Mouse (Mus musculus): ENCODE measurements around the gene Snx22. TPM values are rescaled to one million over a fixed set of nuclear protein-coding genes. Genes with fewer than 3 reads are reported as not detected.

Snx22 gene
- polyA plus RNA-seq, 1 experiment from 2014 or later: 1.4 TPM

DNA sequence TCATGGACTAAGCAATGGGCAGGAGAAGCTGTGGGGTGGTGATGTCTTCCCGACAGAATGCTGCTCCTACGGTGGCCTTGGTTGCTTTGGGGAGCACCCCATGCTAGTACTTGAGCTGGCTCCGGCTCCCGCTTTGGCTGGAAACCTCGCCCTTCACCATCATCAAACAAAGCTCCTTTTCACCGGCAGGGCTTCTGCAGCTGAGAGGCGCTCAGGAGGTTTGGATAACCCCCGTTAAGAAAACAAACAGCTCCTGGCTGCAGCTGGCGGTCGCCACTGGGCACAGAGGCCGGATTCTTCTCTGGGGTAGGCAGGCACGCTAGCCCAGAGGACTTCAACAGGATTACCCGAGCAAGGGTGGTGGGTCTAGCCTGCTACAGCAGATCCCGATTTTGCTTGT lies 9.0 kb upstream of the Snx22 start:
- Histone ChIP-seq H3K4me3 (ENCODE audit: low read length) (peak overlapping the region; percentile 0; the same call in 1 of the 2 replicates), H3K27ac (ENCODE audit: low read length) (no peak overlapping the region), H3K4me2 (ENCODE audit: low read depth, low read length) (peak overlapping the region; percentile 33; the same call in 1 of the 2 replicates), H3K4me1 (ENCODE audit: control insufficient read depth, insufficient read depth, low read length) (peaks cover 6% of the 10 kb centered on the region; the same call in 1 of the 2 replicates), H3K36me3 (ENCODE audit: control insufficient read depth, insufficient read depth) (no peaks in the 10 kb centered on the region), H3K27me3 (ENCODE audit: control insufficient read depth, insufficient read depth, low read length) (no peaks in the 10 kb centered on the region), H3K9ac (ENCODE audit: low read length) (no peak overlapping the region), H3K9me3 (replicated peaks; ENCODE audit: control insufficient read depth, low read length) (peaks cover 3% of the 10 kb centered on the region; the same call in 1 of the 2 replicates)
- no peak for ATAC-seq (replicated peaks; ENCODE audit: extremely low read depth, insufficient read depth, low FRiP score)
- 7% methylated on average over 14 of the region's 14 CpGs for WGBS

GRCm38 (mm10) chr9:66078072-66078471 lies 8.6 kb upstream of the Snx22 start:
- Histone ChIP-seq H3K9ac (ENCODE audit: low read length) (no peak overlapping the region), H3K4me2 (ENCODE audit: low read depth, low read length) (peak overlapping the region; percentile 33; the same call in 1 of the 2 replicates), H3K4me3 (ENCODE audit: low read length) (no peak overlapping the region), H3K4me1 (ENCODE audit: control insufficient read depth, insufficient read depth, low read length) (peaks cover 6% of the 10 kb centered on the region; the same call in 1 of the 2 replicates), H3K27ac (ENCODE audit: low read length) (no peak overlapping the region), H3K9me3 (replicated peaks; ENCODE audit: control insufficient read depth, low read length) (peaks cover 3% of the 10 kb centered on the region; the same call in 1 of the 2 replicates), H3K27me3 (ENCODE audit: control insufficient read depth, insufficient read depth, low read length) (no peaks in the 10 kb centered on the region), H3K36me3 (ENCODE audit: control insufficient read depth, insufficient read depth) (no peaks in the 10 kb centered on the region)
- ATAC-seq (replicated peaks; ENCODE audit: extremely low read depth, insufficient read depth, low FRiP score): no peak
- 64% methylated on average over 3 of the region's 3 CpGs for WGBS

DNA sequence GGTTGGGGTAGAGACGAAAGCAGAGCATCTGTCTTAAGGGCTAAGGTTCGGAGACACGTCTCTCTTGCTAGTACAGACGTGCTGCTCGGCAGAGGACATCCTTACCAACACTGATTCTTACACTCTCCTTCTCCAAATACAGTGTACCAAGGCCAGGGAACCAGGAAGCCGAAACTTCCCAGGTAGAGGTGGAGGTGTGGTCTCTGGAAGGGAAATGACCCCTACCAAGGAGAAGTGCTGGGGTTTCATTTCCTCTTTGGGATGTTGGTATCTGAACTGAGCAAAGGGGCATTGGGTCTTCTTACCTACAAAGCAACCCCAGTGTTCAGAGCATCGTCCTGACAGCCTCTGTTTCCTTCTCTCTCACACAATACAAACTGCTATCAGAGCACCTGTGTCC lies 3.2 kb upstream of the Snx22 start:
- no peak overlapping the region for H3K9ac ChIP-seq (ENCODE audit: low read length)
- ATAC-seq (replicated peaks; ENCODE audit: extremely low read depth, insufficient read depth, low FRiP score): no peak
- no peaks in the 10 kb centered on the region for H3K36me3 ChIP-seq (ENCODE audit: control insufficient read depth, insufficient read depth)
- 76% methylated on average over 7 of the region's 7 CpGs for WGBS
- peaks cover 3% of the 10 kb centered on the region; the same call in 1 of the 2 replicates for H3K9me3 ChIP-seq (replicated peaks; ENCODE audit: control insufficient read depth, low read length)
- no peak overlapping the region for H3K4me2 ChIP-seq (ENCODE audit: low read depth, low read length)
- peaks cover 11% of the 10 kb centered on the region for H3K4me1 ChIP-seq (ENCODE audit: control insufficient read depth, insufficient read depth, low read length)
- no peak overlapping the region for H3K27ac ChIP-seq (ENCODE audit: low read length)
- H3K4me3 ChIP-seq (ENCODE audit: low read length): no peak overlapping the region
- H3K27me3 ChIP-seq (ENCODE audit: control insufficient read depth, insufficient read depth, low read length): peaks cover 14% of the 10 kb centered on the region

DNA sequence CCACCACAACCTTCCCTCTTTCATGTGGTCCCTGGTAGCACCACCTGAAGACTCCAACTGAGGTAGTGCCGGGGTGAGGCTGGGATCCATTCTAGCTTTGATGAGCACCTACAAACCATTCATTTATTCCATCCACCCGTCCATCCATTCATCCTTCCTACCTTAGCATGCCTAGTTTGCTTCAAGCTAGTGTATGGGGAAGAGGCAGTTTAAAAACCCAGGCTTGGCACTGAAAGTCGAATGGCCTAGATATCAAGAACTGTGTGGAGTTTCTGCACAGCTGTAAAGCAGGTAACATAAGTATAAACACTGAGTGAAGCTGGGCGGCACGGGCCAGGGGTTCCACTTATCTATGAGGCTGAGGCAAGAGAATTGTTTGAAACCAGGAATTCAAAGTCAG lies 632 bp upstream of the Snx22 start:
- peaks cover 11% of the 10 kb centered on the region for H3K4me1 ChIP-seq (ENCODE audit: control insufficient read depth, insufficient read depth, low read length)
- ATAC-seq (replicated peaks; ENCODE audit: extremely low read depth, insufficient read depth, low FRiP score): no peak
- H3K4me2 ChIP-seq (ENCODE audit: low read depth, low read length): no peak overlapping the region
- H3K27ac ChIP-seq (ENCODE audit: low read length): no peak overlapping the region
- WGBS: 87% methylated on average over 5 of the region's 5 CpGs
- no peak overlapping the region for H3K9ac ChIP-seq (ENCODE audit: low read length)
- no peak overlapping the region for H3K4me3 ChIP-seq (ENCODE audit: low read length)
- H3K27me3 ChIP-seq (ENCODE audit: control insufficient read depth, insufficient read depth, low read length): peaks cover 14% of the 10 kb centered on the region
- peaks cover 18% of the 10 kb centered on the region for H3K36me3 ChIP-seq (ENCODE audit: control insufficient read depth, insufficient read depth)
- peaks cover 3% of the 10 kb centered on the region; the same call in 1 of the 2 replicates for H3K9me3 ChIP-seq (replicated peaks; ENCODE audit: control insufficient read depth, low read length)

DNA sequence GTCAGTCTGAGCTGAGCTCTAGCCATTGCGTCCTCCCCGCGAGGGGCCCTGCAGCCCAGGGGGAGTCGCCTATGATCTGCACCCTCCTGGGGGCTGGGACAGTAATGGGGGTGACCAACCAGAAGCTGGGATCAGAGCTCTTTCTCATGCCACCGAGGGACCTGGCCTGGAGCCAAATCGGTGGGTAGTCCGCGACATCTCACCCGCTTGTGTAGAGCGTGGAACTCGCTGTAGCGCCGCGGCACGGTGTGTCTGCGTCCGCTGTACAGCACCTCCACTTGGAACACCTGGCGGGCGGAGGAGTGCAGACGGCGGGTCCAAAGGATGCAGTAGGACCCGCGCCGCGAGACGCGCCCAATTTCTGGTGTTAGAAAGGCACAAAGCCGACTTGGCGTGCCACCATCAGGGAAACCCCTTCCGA lies 538 bp downstream of the Snx22 start:
- peak overlapping the region; percentile 70 for H3K9ac ChIP-seq (ENCODE audit: low read length)
- no peaks in the 10 kb centered on the region for H3K9me3 ChIP-seq (replicated peaks; ENCODE audit: control insufficient read depth, low read length)
- H3K36me3 ChIP-seq (ENCODE audit: control insufficient read depth, insufficient read depth): peaks cover 25% of the 10 kb centered on the region
- H3K4me3 ChIP-seq (ENCODE audit: low read length): peak overlapping the region; percentile 62
- peak; percentile 7; the same call in 1 of the 2 replicates for ATAC-seq (replicated peaks; ENCODE audit: extremely low read depth, insufficient read depth, low FRiP score)
- H3K4me2 ChIP-seq (ENCODE audit: low read depth, low read length): peak overlapping the region; percentile 99
- H3K27ac ChIP-seq (ENCODE audit: low read length): no peak overlapping the region
- WGBS: 1% methylated on average over 30 of the region's 30 CpGs
- H3K4me1 ChIP-seq (ENCODE audit: control insufficient read depth, insufficient read depth, low read length): peaks cover 11% of the 10 kb centered on the region
- peaks cover 14% of the 10 kb centered on the region for H3K27me3 ChIP-seq (ENCODE audit: control insufficient read depth, insufficient read depth, low read length)

- Histone ChIP-seq H3K4me1 (ENCODE audit: control insufficient read depth, insufficient read depth, low read length) (peaks cover 11% of the 10 kb centered on the region), H3K4me2 (ENCODE audit: low read depth, low read length) (no peak overlapping the region), H3K9me3 (replicated peaks; ENCODE audit: control insufficient read depth, low read length) (no peaks in the 10 kb centered on the region), H3K9ac (ENCODE audit: low read length) (no peak overlapping the region), H3K27me3 (ENCODE audit: control insufficient read depth, insufficient read depth, low read length) (peaks cover 14% of the 10 kb centered on the region), H3K27ac (ENCODE audit: low read length) (no peak overlapping the region), H3K4me3 (ENCODE audit: low read length) (no peak overlapping the region), H3K36me3 (ENCODE audit: control insufficient read depth, insufficient read depth) (peaks cover 33% of the 10 kb centered on the region)
- 63% methylated on average over 4 of the region's 4 CpGs for WGBS
- ATAC-seq (replicated peaks; ENCODE audit: extremely low read depth, insufficient read depth, low FRiP score): no peak
Measured at GRCm38 (mm10) chr9:66068056-66068455, 1.5 kb downstream of the Snx22 start.

GRCm38 (mm10) chr9:66067542-66067941 lies 2.0 kb downstream of the Snx22 start:
- peaks cover 11% of the 10 kb centered on the region for H3K4me1 ChIP-seq (ENCODE audit: control insufficient read depth, insufficient read depth, low read length)
- WGBS: 30% methylated on average over 5 of the region's 5 CpGs
- H3K9me3 ChIP-seq (replicated peaks; ENCODE audit: control insufficient read depth, low read length): no peaks in the 10 kb centered on the region
- no peak for ATAC-seq (replicated peaks; ENCODE audit: extremely low read depth, insufficient read depth, low FRiP score)
- no peak overlapping the region for H3K27ac ChIP-seq (ENCODE audit: low read length)
- H3K4me2 ChIP-seq (ENCODE audit: low read depth, low read length): no peak overlapping the region
- no peak overlapping the region for H3K4me3 ChIP-seq (ENCODE audit: low read length)
- H3K27me3 ChIP-seq (ENCODE audit: control insufficient read depth, insufficient read depth, low read length): peaks cover 14% of the 10 kb centered on the region
- H3K36me3 ChIP-seq (ENCODE audit: control insufficient read depth, insufficient read depth): peaks cover 38% of the 10 kb centered on the region
- H3K9ac ChIP-seq (ENCODE audit: low read length): no peak overlapping the region

GRCm38 (mm10) chr9:66066791-66067190 lies 2.7 kb downstream of the Snx22 start:
- H3K4me2 ChIP-seq (ENCODE audit: low read depth, low read length): no peak overlapping the region
- no peaks in the 10 kb centered on the region for H3K9me3 ChIP-seq (replicated peaks; ENCODE audit: control insufficient read depth, low read length)
- H3K27ac ChIP-seq (ENCODE audit: low read length): no peak overlapping the region
- 79% methylated on average over 3 of the region's 3 CpGs for WGBS
- no peak for ATAC-seq (replicated peaks; ENCODE audit: extremely low read depth, insufficient read depth, low FRiP score)
- peaks cover 43% of the 10 kb centered on the region for H3K36me3 ChIP-seq (ENCODE audit: control insufficient read depth, insufficient read depth)
- peaks cover 14% of the 10 kb centered on the region for H3K27me3 ChIP-seq (ENCODE audit: control insufficient read depth, insufficient read depth, low read length)
- H3K4me1 ChIP-seq (ENCODE audit: control insufficient read depth, insufficient read depth, low read length): peaks cover 16% of the 10 kb centered on the region
- H3K4me3 ChIP-seq (ENCODE audit: low read length): no peak overlapping the region
- no peak overlapping the region for H3K9ac ChIP-seq (ENCODE audit: low read length)

DNA sequence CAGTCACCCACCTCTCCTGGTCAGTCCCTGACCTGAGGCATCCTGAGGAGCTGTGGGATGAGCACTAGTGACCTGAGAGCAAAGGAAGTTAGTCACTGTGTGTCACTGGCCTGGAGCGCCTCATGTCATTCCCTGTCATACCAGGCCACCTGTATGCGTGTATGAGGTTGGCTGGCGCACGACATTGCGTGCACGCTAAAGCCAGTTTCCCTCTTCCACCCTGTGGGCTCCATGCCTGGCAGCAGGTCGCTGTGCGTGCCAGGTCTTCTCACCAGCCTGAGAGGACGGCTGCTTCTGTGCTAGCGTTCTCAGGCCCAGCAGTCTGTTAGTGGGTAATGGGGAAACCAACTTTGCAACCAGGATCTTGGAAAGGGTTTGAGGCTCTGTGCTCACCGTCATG lies 5.2 kb downstream of the Snx22 start:
- Histone ChIP-seq H3K36me3 (ENCODE audit: control insufficient read depth, insufficient read depth) (peaks cover 45% of the 10 kb centered on the region), H3K4me2 (ENCODE audit: low read depth, low read length) (no peak overlapping the region), H3K9me3 (replicated peaks; ENCODE audit: control insufficient read depth, low read length) (no peaks in the 10 kb centered on the region), H3K4me1 (ENCODE audit: control insufficient read depth, insufficient read depth, low read length) (peaks cover 27% of the 10 kb centered on the region), H3K27me3 (ENCODE audit: control insufficient read depth, insufficient read depth, low read length) (peaks cover 4% of the 10 kb centered on the region; the same call in 1 of the 2 replicates), H3K4me3 (ENCODE audit: low read length) (no peak overlapping the region), H3K9ac (ENCODE audit: low read length) (no peak overlapping the region), H3K27ac (ENCODE audit: low read length) (no peak overlapping the region)
- ATAC-seq (replicated peaks; ENCODE audit: extremely low read depth, insufficient read depth, low FRiP score): no peak
- WGBS: 96% methylated on average over 11 of the region's 11 CpGs
